Mouse (Mus musculus): ENCODE measurements at regions not wholly inside any gene's neighbourhood (a gene's known extent, or its start where the extent isn't known, plus 50 kb on each side); places are given as distances from the start of the nearest gene placed in this dataset.
"Not testable (repeated sequence)": the region's sequence is repeated elsewhere in the genome, so short reads cannot be mapped to it uniquely, and the experiment has no call there.

- no peak for DNase-seq (ENCODE audit: extremely low spot score in 1 of 2, low spot score in 1 of 2)
Measured at GRCm38 (mm10) chr4:23758005-23758404, 738.2 kb upstream of the Mms22l start.

DNA sequence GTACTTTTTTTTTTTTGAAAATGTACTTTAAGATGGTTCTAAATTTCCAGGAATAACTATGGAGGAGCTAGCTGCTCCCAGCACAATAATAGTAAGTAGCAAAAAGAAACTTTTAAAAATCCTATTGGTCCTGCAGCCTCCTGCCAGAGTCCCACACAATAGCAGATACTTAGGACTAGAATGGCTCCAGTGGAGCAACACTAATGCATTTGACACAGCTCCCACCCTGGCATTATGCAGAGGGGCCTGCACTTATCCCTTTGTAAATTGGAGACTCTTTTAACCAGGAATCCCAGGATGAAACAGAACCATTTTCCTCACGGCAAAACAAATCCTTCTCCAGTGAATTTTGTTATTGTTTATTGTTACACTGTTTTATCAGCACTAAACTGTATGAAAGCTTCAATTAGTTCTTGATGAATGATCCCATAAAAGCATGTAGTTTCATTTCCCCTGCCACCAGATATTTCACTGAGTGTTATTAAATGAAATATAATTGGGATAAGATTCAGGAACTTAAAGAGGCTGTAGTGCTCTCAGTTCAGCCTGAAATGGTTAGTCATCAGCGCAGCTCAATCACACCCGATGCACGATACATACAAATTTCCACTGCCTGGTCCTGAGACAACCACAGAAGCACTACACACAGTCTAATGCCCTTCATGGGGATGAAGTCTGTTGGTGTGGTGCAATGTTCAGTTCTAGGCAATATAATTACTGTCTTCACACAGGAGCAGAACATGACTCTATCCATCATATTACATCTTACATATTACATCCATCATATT is 708.6 kb upstream of the Mms22l start:
- DNase-seq (ENCODE audit: extremely low spot score in 1 of 2, low spot score in 1 of 2), result peak in 1 of 2 experiments; percentile 4

DNA sequence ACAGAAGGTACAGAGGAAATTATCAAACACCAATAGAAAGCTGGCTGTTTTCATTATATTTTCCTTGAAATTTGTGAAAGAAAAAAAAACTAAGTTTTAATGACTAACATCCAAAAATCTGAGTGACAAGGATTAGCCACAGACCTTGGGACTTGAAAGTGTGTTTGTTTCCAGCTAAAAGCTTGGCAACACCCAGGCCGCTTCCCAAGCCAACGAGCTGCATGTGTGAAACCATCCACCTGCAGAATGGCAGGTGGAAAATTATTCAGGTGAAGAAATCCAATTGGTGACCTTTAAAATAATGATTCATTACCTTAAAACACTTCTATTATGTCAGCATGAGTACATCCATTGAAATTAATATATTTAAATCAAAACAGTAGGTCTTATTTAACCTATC is 672.7 kb upstream of the Mms22l start:
- DNase-seq (ENCODE audit: extremely low spot score in 1 of 2, low spot score in 1 of 2), result no peak

DNA sequence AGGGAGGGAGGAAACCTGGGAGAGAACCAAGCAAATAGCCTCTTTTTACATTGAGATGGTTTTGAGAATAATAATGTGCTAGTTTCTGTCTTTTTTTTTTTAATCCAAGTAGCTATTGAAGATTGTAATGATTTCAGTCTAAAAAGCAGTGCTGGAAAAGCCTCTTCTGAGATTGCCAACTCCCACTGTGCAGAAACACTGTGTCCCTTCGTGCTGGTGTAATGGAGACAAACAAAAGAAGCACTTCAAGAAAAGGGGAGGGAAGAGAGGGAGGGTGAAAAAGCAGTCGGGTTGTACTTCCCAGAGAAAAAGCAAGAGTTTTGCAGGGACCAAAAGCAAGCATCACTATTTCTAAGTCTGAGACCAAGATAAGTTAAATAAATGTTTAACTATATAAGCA is 669.4 kb upstream of the Mms22l start:
- DNase-seq (ENCODE audit: extremely low spot score in 1 of 2, low spot score in 1 of 2), result peak; percentile 17 to 44

- DNase-seq (ENCODE audit: extremely low spot score in 1 of 2, low spot score in 1 of 2), result peak; percentile 1 to 19
Measured at GRCm38 (mm10) chr4:23832385-23833164, 663.7 kb upstream of the Mms22l start.

DNA sequence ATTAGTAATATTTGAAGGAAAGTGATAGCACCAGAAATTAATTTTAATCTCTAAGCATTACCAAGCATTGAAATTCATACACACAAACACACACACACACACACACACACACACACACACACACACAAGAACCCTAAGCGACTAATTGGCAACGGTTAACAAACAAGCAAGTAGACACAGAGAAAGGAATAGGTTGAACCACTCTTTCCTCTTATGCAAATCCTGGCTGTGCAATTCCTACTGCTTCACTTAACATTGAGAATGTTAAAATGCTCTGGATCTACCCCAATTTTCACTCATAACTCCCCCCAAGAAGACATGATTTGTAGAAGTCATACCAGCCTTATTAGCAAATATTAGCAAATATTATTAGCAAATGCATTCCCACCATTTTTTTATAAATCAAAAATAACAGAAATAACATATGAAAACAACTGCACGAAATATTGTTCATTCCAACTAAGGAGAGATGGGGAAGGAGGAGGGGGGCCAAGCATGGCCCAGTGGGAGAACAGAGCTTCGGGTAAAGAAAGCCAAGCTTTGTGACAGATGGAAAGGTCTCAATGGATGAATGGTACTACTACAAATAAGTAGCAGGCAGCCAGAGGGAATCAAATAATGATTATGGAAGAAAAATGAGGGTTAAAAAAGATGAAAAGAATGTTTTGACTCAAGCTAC is 652.5 kb upstream of the Mms22l start:
- no peak for DNase-seq (ENCODE audit: extremely low spot score in 1 of 2, low spot score in 1 of 2)

DNA sequence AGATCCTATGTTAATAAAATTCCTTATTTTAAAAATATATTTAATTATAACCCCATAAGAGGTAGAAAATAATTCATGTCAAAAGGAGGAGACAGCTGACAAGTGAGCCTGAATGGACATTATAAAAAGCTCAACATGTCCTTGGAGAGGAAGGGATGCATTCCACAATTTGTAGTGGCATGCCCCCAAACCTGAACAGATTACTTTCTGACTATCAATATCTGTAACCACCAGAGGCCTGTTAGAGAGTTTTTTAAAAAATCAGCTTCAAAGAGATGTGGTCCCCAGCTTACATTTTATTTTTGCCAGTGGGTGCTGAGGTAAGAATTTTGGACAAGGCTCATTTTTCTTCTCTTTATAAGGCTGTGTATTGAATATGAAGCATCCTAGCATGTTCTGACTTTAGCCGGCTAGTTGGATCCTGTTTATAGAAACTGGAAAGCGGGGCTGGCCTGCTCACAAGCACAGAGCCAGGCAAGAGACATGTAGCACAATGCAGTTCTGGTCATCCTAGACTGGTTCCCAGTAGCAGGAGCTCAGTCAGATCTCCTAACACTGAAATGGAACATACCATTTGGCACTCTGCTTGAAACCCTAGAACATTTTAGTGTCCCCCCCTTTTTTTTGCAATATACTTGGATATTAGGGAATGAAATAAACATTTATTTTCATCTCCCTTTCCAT is 651.8 kb upstream of the Mms22l start:
- no peak for DNase-seq (ENCODE audit: extremely low spot score in 1 of 2, low spot score in 1 of 2)

GRCm38 (mm10) chr4:23845263-23845662 is 651.0 kb upstream of the Mms22l start:
- DNase-seq (ENCODE audit: extremely low spot score in 1 of 2, low spot score in 1 of 2), result no peak

DNA sequence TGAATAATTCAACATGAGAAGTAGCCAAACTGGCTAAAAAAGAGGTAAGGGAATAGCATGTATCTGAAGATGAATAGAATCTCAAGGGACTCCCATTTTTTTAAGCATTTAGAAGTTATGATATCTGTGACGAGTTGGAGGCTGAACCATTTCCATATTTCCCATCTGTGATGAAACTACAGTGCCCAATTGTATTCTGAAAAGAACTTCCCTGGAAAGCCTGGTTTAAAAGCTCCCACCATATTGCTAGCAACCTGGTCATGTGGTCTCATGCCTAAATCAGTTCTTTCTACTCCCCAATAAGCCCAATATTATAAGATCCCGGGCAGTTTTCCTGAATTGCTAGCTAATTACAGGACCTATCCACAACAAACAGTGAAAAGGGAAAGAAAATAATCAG is 645.6 kb upstream of the Mms22l start:
- no peak for DNase-seq (ENCODE audit: extremely low spot score in 1 of 2, low spot score in 1 of 2)

DNA sequence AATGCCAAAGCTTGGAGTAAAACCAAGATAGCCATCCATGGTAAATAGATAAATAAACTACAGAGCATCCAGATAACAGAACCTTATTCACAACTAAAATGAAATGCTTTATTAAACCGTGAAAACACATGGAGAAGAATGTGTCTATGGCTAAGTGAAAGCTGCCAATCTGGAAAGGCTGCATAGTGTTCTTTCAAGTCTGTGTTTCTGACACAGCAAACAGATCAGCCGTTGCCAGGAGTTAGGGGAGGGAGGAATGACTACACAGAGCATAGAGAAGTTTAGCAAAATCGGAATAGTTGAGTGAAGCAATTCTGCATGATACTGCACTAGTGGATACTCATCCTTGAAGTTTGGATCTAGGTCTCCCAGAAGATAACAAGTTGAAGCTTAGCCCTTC is 633.8 kb upstream of the Mms22l start:
- DNase-seq (ENCODE audit: extremely low spot score in 1 of 2, low spot score in 1 of 2), result no peak

DNA sequence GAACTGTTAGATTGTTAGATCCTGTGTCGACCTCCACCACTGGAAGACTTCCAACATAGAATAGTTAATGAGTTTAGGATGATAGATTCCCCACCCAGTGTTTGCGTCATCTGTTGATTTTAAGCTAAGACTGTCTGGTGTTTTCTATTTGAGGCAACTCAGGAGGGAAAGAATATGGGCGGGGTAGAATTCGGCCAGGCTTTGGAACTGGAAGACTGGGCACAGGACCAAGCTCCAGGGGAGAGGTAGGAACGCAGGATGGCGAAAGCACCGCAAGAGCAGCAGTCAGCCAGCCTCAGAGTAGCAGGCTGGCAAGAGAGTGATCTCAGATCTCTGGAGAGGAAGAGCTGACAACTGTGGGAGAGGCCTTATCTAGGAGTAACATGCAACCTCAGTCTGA is 616.2 kb upstream of the Mms22l start:
- DNase-seq (ENCODE audit: extremely low spot score in 1 of 2, low spot score in 1 of 2), result no peak

DNA sequence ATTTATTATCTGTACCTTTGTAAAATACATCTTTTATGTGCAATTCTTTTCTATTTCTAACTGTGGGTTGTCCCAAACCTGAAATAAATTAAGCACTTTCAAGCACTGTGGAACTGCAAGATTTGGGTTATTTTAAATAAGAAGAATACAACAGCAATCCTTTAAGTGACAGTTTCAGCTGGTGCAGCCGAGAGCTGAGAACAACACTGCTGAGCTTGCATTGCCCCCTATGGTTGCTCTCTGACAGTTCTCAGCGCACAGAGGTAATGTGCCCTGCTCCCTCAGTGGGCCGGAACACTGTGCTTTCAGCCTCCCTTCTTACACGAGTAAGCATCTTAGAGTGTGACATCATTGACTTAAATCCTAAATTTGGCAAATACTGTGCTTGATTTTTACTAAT is 582.9 kb upstream of the Mms22l start:
- DNase-seq (ENCODE audit: extremely low spot score in 1 of 2, low spot score in 1 of 2), result peak in 1 of 2 experiments; percentile 40

- no peak for DNase-seq (ENCODE audit: extremely low spot score in 1 of 2, low spot score in 1 of 2)
Measured at GRCm38 (mm10) chr4:23913822-23914221, 582.4 kb upstream of the Mms22l start.

- DNase-seq (ENCODE audit: extremely low spot score in 1 of 2, low spot score in 1 of 2), result no peak
Measured at GRCm38 (mm10) chr4:23914423-23914822, 581.8 kb upstream of the Mms22l start.

GRCm38 (mm10) chr4:23921520-23921919 is 574.7 kb upstream of the Mms22l start:
- peak in 1 of 2 experiments; percentile 16 for DNase-seq (ENCODE audit: extremely low spot score in 1 of 2, low spot score in 1 of 2)

- peak in 1 of 2 experiments; percentile 6 for DNase-seq (ENCODE audit: extremely low spot score in 1 of 2, low spot score in 1 of 2)
Measured at GRCm38 (mm10) chr4:23954140-23954539, 542.1 kb upstream of the Mms22l start.

DNA sequence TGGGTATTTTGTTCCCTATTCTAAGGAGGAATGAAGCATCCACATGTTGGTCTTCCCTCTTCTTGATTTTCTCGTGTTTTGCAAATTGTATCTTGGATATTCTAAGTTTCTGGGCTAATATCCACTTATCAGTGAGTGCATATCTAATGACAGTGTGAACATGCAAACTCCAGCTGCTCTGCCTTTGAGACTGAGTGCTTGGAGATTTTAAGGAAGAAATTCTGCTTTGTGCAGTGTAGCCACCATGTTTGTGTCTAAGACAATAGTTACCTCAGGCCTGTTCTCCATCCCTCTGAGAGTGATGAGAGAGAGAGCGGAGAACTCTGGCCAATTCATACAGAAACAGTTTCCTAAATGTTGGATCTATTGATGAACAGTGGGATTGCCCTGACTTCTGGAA is 514.1 kb upstream of the Mms22l start:
- not testable (repeated sequence) for DNase-seq (ENCODE audit: extremely low spot score in 1 of 2, low spot score in 1 of 2)

DNA sequence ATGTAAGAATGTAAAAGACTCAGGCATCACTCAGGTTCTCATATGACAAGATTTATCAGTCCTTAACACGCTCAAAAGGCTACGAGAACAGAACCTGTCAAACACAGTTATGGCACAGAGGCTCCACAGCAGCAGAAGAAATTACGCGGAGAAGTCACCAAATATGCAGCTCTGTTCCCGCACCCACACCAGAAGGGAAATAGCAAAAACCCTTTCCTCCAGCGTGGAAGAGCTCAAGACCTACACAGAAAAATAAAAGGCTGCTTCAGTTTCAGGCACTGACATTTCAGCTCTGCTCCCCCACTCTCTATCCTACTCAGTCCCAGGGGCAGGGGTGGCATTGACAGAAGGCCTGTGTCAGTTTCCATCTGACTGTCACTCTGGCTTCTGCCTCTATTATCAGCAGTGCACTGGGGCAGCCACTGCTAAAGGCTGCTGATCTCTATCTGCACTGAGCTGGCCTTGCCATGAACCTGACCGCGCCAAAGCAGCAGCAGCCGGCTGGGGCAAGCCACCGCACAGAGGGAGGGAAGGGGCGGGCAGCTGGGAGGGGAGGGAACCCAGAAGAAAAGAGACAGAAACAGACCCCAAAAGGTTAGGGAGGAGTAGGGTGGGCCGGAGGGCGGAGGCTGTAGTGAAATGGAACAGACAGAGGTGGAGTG is 513.3 kb upstream of the Mms22l start:
- DNase-seq (ENCODE audit: extremely low spot score in 1 of 2, low spot score in 1 of 2), result peak in 1 of 2 experiments; percentile 19

DNA sequence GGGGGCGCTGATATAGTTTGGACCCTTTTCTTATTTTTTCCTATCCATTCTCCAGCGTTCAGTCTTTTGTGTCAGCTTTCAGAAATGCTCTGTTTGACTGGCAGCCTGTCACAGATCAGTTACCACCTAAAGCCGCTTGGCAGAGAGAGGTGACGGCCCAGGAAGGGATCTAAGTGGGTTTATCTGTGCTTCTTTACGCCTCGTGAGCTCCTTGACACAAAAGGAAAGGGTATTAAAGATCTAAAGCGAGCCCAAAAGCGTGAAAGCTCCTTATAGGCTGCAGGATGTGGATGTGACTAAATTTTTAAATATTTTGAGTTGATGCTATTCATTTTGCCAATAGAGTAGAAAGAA is 512.8 kb upstream of the Mms22l start:
- DNase-seq (ENCODE audit: extremely low spot score in 1 of 2, low spot score in 1 of 2), result peak in 1 of 2 experiments; percentile 2

DNA sequence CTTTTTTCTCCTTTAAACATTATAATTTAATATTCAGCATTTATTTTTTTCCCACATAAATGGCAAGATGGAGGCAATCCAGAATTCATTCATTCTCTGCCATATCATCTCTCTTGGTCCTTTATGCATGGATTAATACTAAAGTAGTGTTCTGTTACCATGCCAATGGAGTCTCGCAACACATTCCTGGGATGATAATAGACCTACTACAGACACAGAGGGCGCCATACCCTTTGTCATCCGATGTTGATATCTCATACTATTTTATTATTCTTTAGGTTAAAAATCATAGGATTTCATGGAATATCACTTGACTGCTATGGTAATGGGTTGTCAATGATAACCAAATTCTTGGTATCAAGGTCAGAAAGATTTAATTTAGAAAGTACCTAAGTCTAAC is 512.2 kb upstream of the Mms22l start:
- no peak for DNase-seq (ENCODE audit: extremely low spot score in 1 of 2, low spot score in 1 of 2)

Measured in frontal cortex, adult 2 months (tissue).